Mouse (Mus musculus): Measurements from ENCODE around the gene Tmem259. TPM values are rescaled to one million over a fixed set of nuclear protein-coding genes. Genes with fewer than 3 reads are reported as not detected.

Tmem259 gene
- total RNA-seq, 2 experiments from 2014 or later: 136 TPM

GRCm38 (mm10) chr10:79991548-79991947 lies 7.4 kb upstream of the Tmem259 start:
- no peak for DNase-seq (ENCODE audit: extremely low spot score in 1 of 2, low spot score in 2 of 2)
- intact Hi-C loops (cut with DNase I): no loop called here

- DNase-seq (ENCODE audit: extremely low spot score in 1 of 2, low spot score in 2 of 2): no peak
- intact Hi-C loops (cut with DNase I): no loop called here
These were observed 7.0 kb upstream of the Tmem259 start for GRCm38 (mm10) chr10:79991099-79991498.

GRCm38 (mm10) chr10:79989870-79990269 lies 5.7 kb upstream of the Tmem259 start:
- peak in 1 of 2 experiments; percentile 77 for DNase-seq (ENCODE audit: extremely low spot score in 1 of 2, low spot score in 2 of 2)
- intact Hi-C loops (cut with DNase I): loop anchor here (5.0 to 10.0 kb wide), 3 partner anchors 47 to 255 kb away; partner anchors contain the start of genes Ndufs7, Polr2e and Stk11

- DNase-seq (ENCODE audit: extremely low spot score in 1 of 2, low spot score in 2 of 2): no peak
- intact Hi-C loops (cut with DNase I): loop anchor here (5.0 to 10.0 kb wide), 3 partner anchors 48 to 255 kb away; partner anchors contain the start of genes Ndufs7, Polr2e and Stk11
These were observed 5.2 kb upstream of the Tmem259 start for GRCm38 (mm10) chr10:79989272-79989786.

- intact Hi-C loops (cut with DNase I): loop anchor here (5.0 to 10.0 kb wide), 3 partner anchors 49 to 256 kb away; partner anchors contain the start of genes Ndufs7, Polr2e and Stk11
These were observed 4.6 kb upstream of the Tmem259 start, which contains the start of gene Cnn2 for GRCm38 (mm10) chr10:79988506-79989271. Cnn2 (plus strand) TSS chr10:79988584.

GRCm38 (mm10) chr10:79987771-79988505 lies 3.8 kb upstream of the Tmem259 start:
- intact Hi-C loops (cut with DNase I): loop anchor here (5.0 to 10.0 kb wide), 3 partner anchors 49 to 257 kb away; partner anchors contain the start of genes Ndufs7, Polr2e and Stk11
- no peak for DNase-seq (ENCODE audit: extremely low spot score in 1 of 2, low spot score in 2 of 2)

More at GRCm38 (mm10) chr10:79988506-79989271, 4.6 kb upstream of the Tmem259 start, which contains the start of gene Cnn2:
- DNase-seq (ENCODE audit: extremely low spot score in 1 of 2, low spot score in 2 of 2): peak in 1 of 2 experiments; percentile 80

GRCm38 (mm10) chr10:79986963-79987362 lies 2.8 kb upstream of the Tmem259 start:
- DNase-seq (ENCODE audit: extremely low spot score in 1 of 2, low spot score in 2 of 2): peak; percentile 54 to 90
- intact Hi-C loops (cut with DNase I): loop anchor here (5.0 to 10.0 kb wide), 3 partner anchors 50 to 258 kb away; partner anchors contain the start of genes Ndufs7, Polr2e and Stk11

GRCm38 (mm10) chr10:79986232-79986878 lies 2.2 kb upstream of the Tmem259 start:
- intact Hi-C loops (cut with DNase I): loop anchor here (5.0 to 10.0 kb wide), 3 partner anchors 51 to 258 kb away; partner anchors contain the start of genes Ndufs7, Polr2e and Stk11
- DNase-seq (ENCODE audit: extremely low spot score in 1 of 2, low spot score in 2 of 2): no peak

GRCm38 (mm10) chr10:79985334-79986231 lies 1.5 kb upstream of the Tmem259 start:
- intact Hi-C loops (cut with DNase I): loop anchor here (5.0 to 10.0 kb wide), 3 partner anchors 52 to 259 kb away; partner anchors contain the start of genes Ndufs7, Polr2e and Stk11
- peak; percentile 52 to 81 for DNase-seq (ENCODE audit: extremely low spot score in 1 of 2, low spot score in 2 of 2)

GRCm38 (mm10) chr10:79984871-79985270 lies 741 bp upstream of the Tmem259 start:
- peak; percentile 97 to 98 for DNase-seq (ENCODE audit: extremely low spot score in 1 of 2, low spot score in 2 of 2)

GRCm38 (mm10) chr10:79983670-79984069 lies 460 bp downstream of the Tmem259 start:
- DNase-seq (ENCODE audit: extremely low spot score in 1 of 2, low spot score in 2 of 2): peak; percentile 72 to 86
- intact Hi-C loops (cut with DNase I): loop anchor here (10.0 kb wide), 1 partner anchor 261 kb away; the partner anchor contains the start of gene Ndufs7

More at GRCm38 (mm10) chr10:79984871-79985270, 741 bp upstream of the Tmem259 start:
- intact Hi-C loops (cut with DNase I): loop anchor here (5.0 to 10.0 kb wide), 3 partner anchors 52 to 260 kb away; partner anchors contain the start of genes Ndufs7, Polr2e and Stk11

- intact Hi-C loops (cut with DNase I): loop anchor here (10.0 kb wide), 1 partner anchor 262 kb away; the partner anchor contains the start of gene Ndufs7
- no peak for DNase-seq (ENCODE audit: extremely low spot score in 1 of 2, low spot score in 2 of 2)
These were observed 925 bp downstream of the Tmem259 start for GRCm38 (mm10) chr10:79983205-79983604.

GRCm38 (mm10) chr10:79979401-79980155 lies 4.6 kb downstream of the Tmem259 start:
- DNase-seq (ENCODE audit: extremely low spot score in 1 of 2, low spot score in 2 of 2): peak in 1 of 2 experiments; percentile 45
- intact Hi-C loops (cut with DNase I): loop anchor here (10.0 kb wide), 1 partner anchor 265 kb away; the partner anchor contains the start of gene Ndufs7

GRCm38 (mm10) chr10:79978061-79978460 lies 6.1 kb downstream of the Tmem259 start:
- DNase-seq (ENCODE audit: extremely low spot score in 1 of 2, low spot score in 2 of 2): no peak
- intact Hi-C loops (cut with DNase I): no loop called here

- DNase-seq (ENCODE audit: extremely low spot score in 1 of 2, low spot score in 2 of 2): peak in 1 of 2 experiments; percentile 35
- intact Hi-C loops (cut with DNase I): no loop called here
These were observed 6.8 kb downstream of the Tmem259 start for GRCm38 (mm10) chr10:79977324-79977723.

GRCm38 (mm10) chr10:79976722-79977107 lies 7.4 kb downstream of the Tmem259 start:
- intact Hi-C loops (cut with DNase I): no loop called here
- peak in 1 of 2 experiments; percentile 38 for DNase-seq (ENCODE audit: extremely low spot score in 1 of 2, low spot score in 2 of 2)

All from left cerebral cortex, postnatal 10 days (tissue).